Mouse (Mus musculus): ENCODE results near the gene Cdc5l. TPM values are rescaled to one million over a fixed set of nuclear protein-coding genes. Genes with fewer than 3 reads are reported as not detected.
"Not testable (repeated sequence)": the region's sequence is repeated elsewhere in the genome, so short reads cannot be mapped to it uniquely, and the experiment has no call there.

Cdc5l gene
- polyA plus RNA-seq, 2 experiments from 2014 or later = 70.2 to 74.2 TPM

GRCm38 (mm10) chr17:45434262-45434590, 689 bp upstream of the Cdc5l start:
- ATAC-seq = no peak

DNA sequence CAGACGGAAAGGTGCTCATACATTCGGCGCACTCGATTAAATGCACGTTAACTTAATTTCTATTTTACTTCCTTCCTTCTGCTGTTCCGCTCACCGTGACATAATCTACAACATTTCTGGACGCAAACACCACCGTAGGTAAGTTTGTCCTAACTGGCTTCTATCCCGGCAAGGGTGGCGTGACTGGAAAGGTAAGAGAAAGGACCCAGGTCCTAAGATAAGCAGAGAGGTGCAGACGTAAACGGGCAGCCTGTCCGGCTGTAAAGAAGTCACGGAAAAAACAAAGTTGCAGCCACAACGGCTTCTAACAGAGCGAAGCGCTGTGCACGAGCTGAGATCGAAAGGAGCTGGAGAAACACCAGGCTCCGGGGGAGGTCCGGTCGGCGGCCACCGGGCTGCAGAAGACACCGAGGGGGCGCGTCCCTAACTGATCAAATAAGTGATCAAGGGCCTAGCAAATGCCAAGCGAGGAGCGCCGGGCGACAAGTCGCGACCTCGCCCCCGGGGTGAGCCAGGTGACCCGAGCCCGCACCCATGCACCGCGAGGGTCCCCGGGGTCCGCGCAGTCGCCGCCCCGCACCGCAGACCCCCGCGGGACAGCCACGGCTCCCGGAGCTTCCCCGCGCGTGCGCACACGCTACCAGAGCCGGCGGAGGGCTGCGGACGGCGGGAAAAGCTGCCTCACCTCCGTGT, 685 bp downstream of the Cdc5l start:
- peak; percentile 6 for ATAC-seq

GRCm38 (mm10) chr17:45432007-45432406, 1.5 kb downstream of the Cdc5l start:
- ATAC-seq = no peak

DNA sequence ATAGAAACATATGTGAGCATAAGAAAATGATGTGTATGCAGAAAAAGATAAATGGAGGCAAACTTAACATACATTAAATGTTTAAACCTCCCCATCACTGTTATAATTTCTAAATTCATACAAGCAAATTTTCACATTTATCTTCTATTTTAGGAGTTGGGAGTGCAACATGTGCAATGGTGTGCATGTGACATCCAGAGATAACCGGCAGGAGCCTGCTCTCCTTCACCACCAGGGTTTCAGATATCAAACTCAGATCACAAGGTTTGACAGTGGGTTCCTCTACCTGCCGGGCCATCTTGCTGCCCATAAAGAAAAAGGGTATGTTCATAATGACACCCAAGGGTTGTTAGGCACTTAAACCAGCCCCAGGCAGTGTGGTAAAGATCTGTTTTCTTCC, 16.1 kb downstream of the Cdc5l start:
- no peak for ATAC-seq

DNA sequence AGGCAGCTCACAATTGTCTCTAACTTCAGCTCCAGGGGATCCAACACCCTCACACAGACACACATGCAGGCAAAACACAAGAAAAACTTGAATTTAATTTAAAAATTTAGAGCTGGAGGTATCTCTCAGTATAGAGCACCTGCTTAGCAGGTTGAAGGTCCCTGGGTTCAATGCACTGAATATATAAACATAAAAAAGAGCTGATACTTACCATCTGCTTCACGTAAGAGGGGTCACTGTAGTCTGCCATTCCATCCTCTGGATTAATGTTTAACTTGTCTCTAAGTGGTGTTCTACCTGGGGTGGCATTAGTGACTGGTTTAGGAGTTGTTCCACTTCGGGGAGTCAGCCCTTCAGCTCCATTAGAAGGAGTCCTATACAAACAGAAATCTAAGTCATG, 21.9 kb downstream of the Cdc5l start:
- ATAC-seq = not testable (repeated sequence)

- no peak for ATAC-seq
These were observed 24.8 kb downstream of the Cdc5l start for GRCm38 (mm10) chr17:45408719-45409118.

DNA sequence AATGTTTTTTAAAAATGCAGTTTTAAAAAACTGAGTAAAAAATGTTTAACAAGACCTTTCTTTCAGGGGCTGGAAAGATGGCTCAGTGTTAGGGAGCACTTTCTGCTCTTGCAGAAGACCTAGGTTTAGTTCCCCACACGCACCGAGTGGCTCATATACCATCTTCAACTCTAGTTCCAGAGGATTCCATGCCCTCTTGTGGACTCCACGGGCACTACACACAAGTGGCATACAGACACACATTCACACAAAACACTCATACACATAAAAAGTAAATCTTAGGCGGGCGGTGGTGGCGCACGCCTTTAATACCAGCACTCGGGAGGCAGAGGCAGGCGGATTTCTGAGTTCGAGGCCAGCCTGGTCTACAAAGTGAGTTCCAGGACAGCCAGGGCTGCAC, 27.3 kb downstream of the Cdc5l start:
- no peak for ATAC-seq

DNA sequence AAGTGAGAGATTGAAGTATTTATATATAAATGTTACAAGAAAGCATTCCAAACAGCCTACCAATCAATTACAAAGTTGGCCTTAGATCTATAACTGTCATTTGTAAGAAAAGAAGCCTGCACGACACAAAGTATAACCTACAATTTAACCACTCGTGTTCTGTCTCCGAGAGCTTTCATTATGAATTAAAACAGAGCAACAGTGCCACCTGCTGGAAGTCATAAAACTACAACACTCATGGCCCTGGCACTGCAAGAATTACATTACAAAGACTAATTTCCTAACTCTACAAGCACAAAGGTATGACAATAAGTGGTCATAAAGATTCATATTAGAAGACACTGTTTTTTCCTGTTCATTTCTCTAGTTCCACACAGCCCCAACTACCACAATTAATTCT, 30.3 kb downstream of the Cdc5l start:
- peak; percentile 90 for ATAC-seq

DNA sequence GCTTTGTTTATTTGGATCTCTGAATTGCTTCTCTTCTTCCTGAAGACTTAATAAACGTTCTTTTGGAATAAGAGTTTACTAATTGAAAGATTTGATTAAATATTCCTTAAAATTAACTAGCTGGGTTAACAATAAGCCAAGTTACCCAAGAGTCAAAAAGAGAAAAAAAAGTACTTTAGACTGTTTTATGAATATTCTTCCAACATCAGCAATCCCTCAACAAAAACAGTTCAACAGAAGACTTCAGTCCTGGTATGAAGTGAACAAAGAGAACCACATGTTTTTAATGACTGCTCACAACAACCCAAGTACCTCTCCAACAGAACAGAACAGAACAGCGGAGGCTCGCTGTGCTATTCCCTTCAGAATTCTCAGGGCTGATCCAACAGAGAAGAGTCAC, 30.9 kb downstream of the Cdc5l start:
- no peak for ATAC-seq

DNA sequence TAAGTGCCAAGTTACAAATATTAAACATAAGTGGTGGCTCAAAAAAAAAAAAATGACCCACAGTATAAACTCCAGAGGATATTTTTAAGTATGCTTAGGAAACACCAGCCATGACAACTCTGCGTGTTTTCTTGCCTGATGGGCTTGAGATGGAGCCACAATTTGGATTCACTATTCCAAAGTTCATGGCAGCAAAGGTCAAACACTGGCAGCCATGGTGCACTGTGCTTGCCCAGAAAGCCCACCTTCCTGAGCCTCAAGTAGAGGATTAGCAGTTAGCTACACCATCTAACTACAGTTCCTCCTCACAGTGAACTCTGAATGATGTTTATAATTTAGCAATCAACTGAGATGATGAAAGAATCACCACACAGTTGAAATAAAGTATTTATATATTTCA, 31.4 kb downstream of the Cdc5l start:
- ATAC-seq = no peak

- no peak for ATAC-seq
These were observed 32.2 kb downstream of the Cdc5l start for GRCm38 (mm10) chr17:45401126-45401905.

DNA sequence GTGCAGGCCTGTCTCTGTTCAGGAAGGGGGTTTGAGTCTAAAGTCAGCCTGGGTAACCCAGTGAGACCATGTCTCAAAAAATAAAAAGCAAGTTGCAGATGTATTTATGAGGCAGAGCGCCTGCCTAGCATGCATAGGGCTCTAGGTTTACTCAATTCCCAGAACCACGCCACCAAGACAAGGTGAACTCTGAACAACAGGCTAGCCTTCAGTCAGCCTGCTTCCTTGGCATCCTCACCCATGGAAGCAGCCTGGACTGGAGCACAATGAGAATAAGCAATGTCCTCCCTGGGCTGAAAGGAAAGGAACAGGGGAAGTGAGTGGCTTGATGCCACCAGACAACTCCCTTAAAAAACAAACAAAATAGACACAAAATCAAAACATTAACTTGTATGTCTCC, 35.5 kb downstream of the Cdc5l start:
- ATAC-seq = no peak

DNA sequence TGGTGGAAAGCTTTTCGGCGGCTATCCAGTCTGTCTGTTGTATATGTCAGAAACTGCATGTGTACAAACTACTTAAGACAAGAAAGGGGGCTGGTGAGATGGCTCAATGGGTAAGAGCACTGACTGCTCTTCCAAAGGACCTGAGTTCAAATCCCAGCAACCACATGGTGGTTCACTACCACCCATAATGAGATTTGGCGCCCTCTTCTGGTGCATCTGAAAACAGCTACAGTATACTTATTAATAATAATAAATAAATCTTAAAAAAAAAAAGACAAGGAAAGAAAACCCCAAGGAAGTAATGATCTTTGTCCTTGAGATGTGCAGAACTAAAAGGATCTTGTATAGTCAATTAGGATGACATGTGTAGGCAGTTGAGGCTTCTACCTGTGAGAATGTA, 36.0 kb downstream of the Cdc5l start:
- no peak for ATAC-seq

DNA sequence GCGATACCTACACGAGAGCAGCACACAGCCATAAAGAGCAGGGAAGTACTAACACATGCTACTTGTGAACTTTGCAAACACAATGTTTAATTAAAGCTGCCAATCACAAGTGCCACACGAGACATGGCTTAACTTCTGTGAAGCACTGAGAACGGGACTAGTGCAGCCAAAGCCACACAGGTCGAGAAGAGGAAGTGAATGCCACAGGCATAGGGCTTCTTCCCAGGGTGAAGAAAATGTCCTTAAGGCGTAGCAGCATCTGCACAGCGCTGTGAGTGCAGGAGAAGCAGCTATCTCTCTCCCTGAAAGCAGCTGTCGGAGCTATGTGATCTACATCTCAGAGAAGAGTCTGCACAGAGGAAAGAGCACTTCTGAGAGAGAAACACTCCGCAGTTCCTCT, 38.9 kb downstream of the Cdc5l start:
- no peak for ATAC-seq

DNA sequence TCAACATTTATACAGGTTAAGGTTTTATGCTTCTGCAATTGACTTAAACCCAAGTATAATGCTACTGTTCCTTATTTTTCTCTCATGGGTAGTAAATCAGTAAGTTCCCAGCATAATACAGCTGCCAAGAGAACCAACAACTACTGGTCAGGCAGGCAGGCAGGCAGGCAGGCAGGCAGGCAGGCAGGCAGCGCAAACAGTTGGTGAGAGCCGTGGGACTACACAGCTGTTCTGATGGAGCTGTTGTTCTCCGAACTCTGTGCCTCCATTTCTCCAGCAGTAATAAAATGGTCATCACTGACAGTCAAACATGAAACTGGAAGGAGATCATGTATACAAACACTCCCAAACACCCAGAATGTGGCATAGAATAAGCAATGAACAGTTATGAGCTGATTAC, 39.8 kb downstream of the Cdc5l start:
- ATAC-seq = no peak

DNA sequence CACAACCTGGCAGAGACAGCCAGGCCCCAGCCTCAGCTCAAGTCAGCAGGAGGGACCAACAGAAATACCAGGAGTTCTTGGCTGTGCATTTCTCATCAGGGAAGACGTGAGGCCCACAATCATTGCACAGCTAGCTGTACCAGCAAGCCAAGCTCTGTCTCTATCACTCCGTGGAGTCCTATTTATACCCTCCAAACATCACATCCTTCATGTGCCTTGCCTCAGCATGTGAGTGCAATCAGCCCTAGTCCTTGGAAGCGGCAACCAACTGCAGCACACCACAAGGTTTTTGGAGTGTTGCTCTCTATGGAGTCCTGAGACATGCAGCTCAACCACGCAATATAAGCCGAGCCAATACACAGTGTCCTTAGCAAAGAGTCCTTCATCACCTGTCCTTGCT, 43.6 kb downstream of the Cdc5l start:
- ATAC-seq = no peak

DNA sequence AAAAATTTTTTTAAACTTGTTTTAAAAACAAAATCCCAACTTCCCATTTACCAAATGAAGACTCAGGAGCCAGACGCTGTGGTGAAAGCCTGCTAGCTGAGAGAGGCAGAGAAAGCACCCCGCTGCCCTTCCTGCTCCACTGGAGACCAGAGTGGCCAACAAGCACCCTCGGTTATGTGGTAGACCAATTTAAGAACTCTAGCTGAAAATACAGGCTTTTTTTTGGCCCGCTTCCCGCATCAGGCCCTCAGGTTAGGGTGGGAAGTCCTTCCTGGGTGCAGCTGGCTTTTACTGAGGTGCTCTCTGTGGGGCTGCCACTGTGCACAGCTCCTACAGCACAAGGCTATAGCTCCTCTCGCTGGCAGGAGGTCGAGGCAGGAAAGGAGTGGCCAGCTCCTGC, 46.6 kb downstream of the Cdc5l start:
- no peak for ATAC-seq

GRCm38 (mm10) chr17:45383305-45383704, 50.2 kb downstream of the Cdc5l start:
- ATAC-seq = no peak

DNA sequence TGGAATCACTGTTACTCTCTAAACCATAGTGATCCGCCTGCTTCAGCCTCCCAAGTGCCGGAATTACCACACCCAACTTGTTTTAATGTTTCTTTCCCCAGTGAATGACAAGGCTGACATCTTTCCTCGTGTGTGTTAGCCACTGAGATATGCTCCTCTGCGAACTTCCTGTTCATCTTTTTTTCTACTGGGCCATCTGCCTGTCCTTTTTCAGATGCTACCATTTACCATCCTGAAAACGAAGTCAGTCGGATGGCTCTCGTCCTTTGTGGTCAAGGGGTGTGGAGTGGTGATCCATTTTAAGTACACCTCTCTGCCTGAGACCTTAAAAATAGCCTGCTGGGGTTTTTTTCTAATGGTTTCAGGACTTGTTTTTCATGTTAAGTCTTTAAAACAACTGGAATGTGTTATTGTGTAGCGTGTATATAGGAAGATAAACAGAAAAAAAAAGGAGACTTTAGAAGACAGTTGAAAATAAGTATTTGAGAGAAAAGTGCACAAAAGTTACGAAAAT, 54.2 kb downstream of the Cdc5l start:
- no peak for ATAC-seq

- ATAC-seq = no peak
These were observed 56.2 kb downstream of the Cdc5l start for GRCm38 (mm10) chr17:45377323-45377722.

- ATAC-seq = peak; percentile 51
These were observed 59.4 kb downstream of the Cdc5l start for GRCm38 (mm10) chr17:45373987-45374608.

DNA sequence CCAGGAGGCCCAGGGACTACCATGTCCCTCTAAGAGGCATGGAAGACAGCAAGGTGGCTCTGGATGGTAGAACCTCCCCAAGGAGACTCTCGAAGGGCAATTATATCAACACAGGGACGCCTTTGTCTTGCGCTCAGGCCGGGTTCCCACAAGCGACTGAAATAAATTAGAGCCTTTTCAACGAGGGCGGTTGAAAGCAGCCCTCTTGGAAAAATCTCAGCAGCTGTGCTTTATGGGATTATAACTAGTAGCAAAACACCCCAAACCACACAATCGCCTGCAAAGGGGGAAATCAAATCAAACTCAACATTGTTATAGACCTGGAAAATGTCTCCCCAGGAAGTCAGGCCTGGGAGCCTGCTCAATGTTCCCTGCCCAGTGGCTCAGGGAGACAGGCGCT, 62.5 kb downstream of the Cdc5l start:
- ATAC-seq = no peak

DNA sequence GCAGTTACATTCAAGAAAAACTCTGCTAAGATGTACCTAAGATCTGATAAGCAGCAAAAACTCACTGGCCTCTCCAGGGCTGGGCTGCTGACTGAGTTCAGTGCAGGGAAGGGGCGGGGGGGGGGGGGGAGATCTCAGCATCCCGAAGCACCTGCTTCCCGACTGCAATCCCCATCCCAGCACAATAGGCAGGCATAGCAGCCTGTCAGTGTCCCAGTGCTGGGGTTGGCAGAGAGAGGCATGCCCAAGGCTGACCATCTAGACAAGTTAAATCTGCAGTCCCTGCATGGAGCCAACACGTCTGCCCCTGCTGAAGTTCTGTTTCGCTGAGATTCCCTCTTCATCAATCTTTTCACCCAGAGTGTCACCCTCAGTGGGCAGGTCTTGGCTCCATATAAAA, 63.0 kb downstream of the Cdc5l start:
- no peak for ATAC-seq

DNA sequence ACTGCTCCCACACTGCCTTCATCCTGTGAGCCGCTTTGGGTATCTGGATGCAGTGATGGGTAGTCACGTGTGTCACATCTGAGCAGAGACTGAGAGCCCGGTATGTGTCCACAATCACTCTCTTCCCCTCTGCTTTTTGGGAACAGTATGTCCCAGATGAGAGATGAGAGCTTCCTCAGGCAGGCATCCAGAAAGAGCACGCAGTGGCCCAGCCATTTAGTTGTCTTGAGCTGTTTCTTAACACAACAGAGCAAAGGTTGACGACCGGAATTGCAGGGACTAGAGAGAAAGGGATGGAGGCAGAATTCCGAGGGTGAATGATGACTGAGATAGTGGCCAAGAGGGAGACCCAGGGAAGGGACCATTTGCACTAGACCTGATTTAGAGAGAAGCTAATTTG, 68.7 kb downstream of the Cdc5l start:
- ATAC-seq = no peak
